ENCODE assay signal across 16 mouse cellular contexts in the genomic region with DNA sequence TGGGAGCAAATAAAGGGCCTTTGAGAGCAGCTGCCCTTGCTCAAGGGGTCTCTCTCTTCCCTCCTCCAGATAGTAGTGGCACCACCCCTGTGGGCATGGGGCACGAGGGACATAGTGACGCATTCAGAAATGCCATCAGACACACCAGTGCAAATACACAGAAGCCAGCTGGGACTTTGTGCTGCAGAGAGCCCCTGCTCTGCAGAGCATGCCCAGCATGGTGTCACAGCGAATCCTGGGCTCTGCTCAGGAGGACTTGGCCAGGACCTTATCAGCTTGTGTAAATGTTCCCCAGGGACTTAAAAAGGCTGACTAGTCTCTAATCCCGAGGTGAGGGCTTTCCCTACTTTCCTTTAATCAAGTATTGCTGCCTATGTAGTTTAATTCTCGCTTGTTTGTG. TPM values are rescaled to one million over a fixed set of nuclear protein-coding genes. Genes with fewer than 3 reads are reported as not detected.
DNase-seq lines count a peak whose midpoint lies in the region; ATAC-seq and TF ChIP-seq lines count a peak whose summit lies in the region.
"Had no signal": no experiment of that assay in that cellular context is flagged by ENCODE, and none has a peak within 500 bp of the region (broad histone marks: within the 10 kb centered on the region; RNA-seq: fewer than 3 reads in every experiment).

No protein-coding gene starts in this region.

- H3K36me3 ChIP-seq in midbrain, embryonic 14.5 days (ENCODE audit: control insufficient read depth, insufficient read depth, low read length), result no peaks in the 10 kb centered on the region
- H3K36me3 ChIP-seq in midbrain, embryonic 15.5 days (replicated peaks), result no peaks in the 10 kb centered on the region
- H3K36me3 ChIP-seq in liver, embryonic 16.5 days (ENCODE audit: control insufficient read depth, insufficient read depth), result peaks cover 4% of the 10 kb centered on the region; the same call in 1 of the 2 replicates
- H3K36me3 ChIP-seq: neural tube, embryonic 13.5 days had no signal

- H3K27ac ChIP-seq in gastrocnemius, adult 2 months, result peak overlapping the region; percentile 87
- no peak overlapping the region for H3K27ac ChIP-seq in midbrain, embryonic 14.5 days (replicated peaks; ENCODE audit: low read depth, low read length)
- H3K27ac ChIP-seq in midbrain, embryonic 15.5 days, result no peak overlapping the region
- peak overlapping the region; percentile 94 for H3K27ac ChIP-seq in liver, embryonic 16.5 days (ENCODE audit: low read length)
- H3K27ac ChIP-seq: neural tube, embryonic 13.5 days had no signal

- no peak for TF ChIP-seq CTCF in gastrocnemius, adult 2 months (IDR thresholded peaks at IDR 0.05)

- H3K4me1 ChIP-seq in midbrain, embryonic 14.5 days (ENCODE audit: control insufficient read depth, insufficient read depth, low read length), result no peaks in the 10 kb centered on the region
- no peaks in the 10 kb centered on the region for H3K4me1 ChIP-seq in midbrain, embryonic 15.5 days
- H3K4me1 ChIP-seq in liver, embryonic 16.5 days (ENCODE audit: control insufficient read depth, low read depth, low read length), result peaks cover 61% of the 10 kb centered on the region

- no peak overlapping the region for H3K9ac ChIP-seq in midbrain, embryonic 14.5 days (replicated peaks; ENCODE audit: low read length)
- no peak overlapping the region for H3K9ac ChIP-seq in midbrain, embryonic 15.5 days
- peak overlapping the region; percentile 65 for H3K9ac ChIP-seq in liver, embryonic 16.5 days (ENCODE audit: low read depth, low read length)
- H3K9ac ChIP-seq: neural tube, embryonic 13.5 days had no signal

- peak overlapping the region; percentile 70 for H3K4me3 ChIP-seq in gastrocnemius, adult 2 months
- no peak overlapping the region for H3K4me3 ChIP-seq in midbrain, embryonic 14.5 days (replicated peaks; ENCODE audit: low read depth, low read length)
- no peak overlapping the region for H3K4me3 ChIP-seq in midbrain, embryonic 15.5 days
- peak overlapping the region; percentile 22 for H3K4me3 ChIP-seq in liver, embryonic 16.5 days (ENCODE audit: low read depth, low read length)
- H3K4me3 ChIP-seq: neural tube, embryonic 13.5 days had no signal

- H3K4me2 ChIP-seq in midbrain, embryonic 14.5 days (ENCODE audit: low read length), result no peak overlapping the region
- no peak overlapping the region for H3K4me2 ChIP-seq in midbrain, embryonic 15.5 days
- peak overlapping the region; percentile 71 for H3K4me2 ChIP-seq in liver, embryonic 16.5 days (ENCODE audit: low read depth, low read length)
- H3K4me2 ChIP-seq: neural tube, embryonic 13.5 days had no signal

- no peaks in the 10 kb centered on the region for H3K27me3 ChIP-seq in midbrain, embryonic 14.5 days (ENCODE audit: control insufficient read depth, insufficient read depth, low read length)
- H3K27me3 ChIP-seq in midbrain, embryonic 15.5 days (replicated peaks), result no peaks in the 10 kb centered on the region
- no peaks in the 10 kb centered on the region for H3K27me3 ChIP-seq in liver, embryonic 16.5 days (ENCODE audit: control insufficient read depth, insufficient read depth, low read depth, low read length)
- H3K27me3 ChIP-seq: neural tube, embryonic 13.5 days had no signal

- WGBS in midbrain, embryonic 14.5 days, result 35% methylated on average over 5 of the region's 5 CpGs
- WGBS in midbrain, embryonic 15.5 days, result 33% methylated on average over 5 of the region's 5 CpGs
- 26% methylated on average over 5 of the region's 5 CpGs for WGBS in liver, embryonic 16.5 days (ENCODE audit: insufficient replicate concordance)

- ATAC-seq in midbrain, embryonic 14.5 days (ENCODE audit: low FRiP score, low TSS enrichment), result no peak
- ATAC-seq in midbrain, embryonic 15.5 days (replicated peaks), result no peak; the same call in 1 of the 2 replicates
- no peak for ATAC-seq in liver, embryonic 16.5 days (ENCODE audit: low read depth)

- DNase-seq in gastrocnemius, adult 2 months, result peak; percentile 17
- no peak for DNase-seq in gastrocnemius, postnatal 10 days
- DNase-seq in midbrain, embryonic 14.5 days, result peak; percentile 31
- peak; percentile 76 for DNase-seq in yolk sac, embryonic 10.5 days (ENCODE audit: low spot score)
- DNase-seq in adrenal gland, adult 2 months, result no peak
- no peak for DNase-seq in left cerebral cortex, adult 18-20 months (ENCODE audit: low spot score in 2 of 2)
- DNase-seq: adrenal gland, adult 8-10 months; cerebellum, adult 18-20 months; kidney, adult 9 months; right cerebral cortex, postnatal 14 days had no signal

- H3K9me3 ChIP-seq in midbrain, embryonic 14.5 days (ENCODE audit: control insufficient read depth, low read length), result no peaks in the 10 kb centered on the region
- no peaks in the 10 kb centered on the region for H3K9me3 ChIP-seq in midbrain, embryonic 15.5 days
- H3K9me3 ChIP-seq in liver, embryonic 16.5 days (replicated peaks; ENCODE audit: control insufficient read depth, low read length), result no peaks in the 10 kb centered on the region
- H3K9me3 ChIP-seq: neural tube, embryonic 13.5 days had no signal

- intact Hi-C loops in gastrocnemius, adult 2 months (cut with DNase I), result no loop called here

RNA-seq across cellular contexts. Expression of a gene that starts 5.5 kb away (rescaled TPM):
- total RNA-seq in gastrocnemius, adult 2 months (2021), result 100 to 1,000 TPM; 251 to 256 TPM
- total RNA-seq in gastrocnemius, postnatal 10 days (2021), result 100 to 1,000 TPM; 127 to 167 TPM
- 0.22 and 1.3 TPM in 2 replicates for polyA plus RNA-seq in midbrain, embryonic 14.5 days (2014; fragmentation: Nextera tagmentation; extraction: Ambion mirVana)
- 4.5 and 4.9 TPM in 2 replicates for polyA plus RNA-seq in midbrain, embryonic 15.5 days (2015; fragmentation: Nextera tagmentation; extraction: Ambion mirVana)
- 75.9 and 78.9 TPM in 2 replicates for polyA plus RNA-seq in liver, embryonic 16.5 days (2015; fragmentation: Nextera tagmentation; extraction: Ambion mirVana)
- total RNA-seq in adrenal gland, adult 2 months (2021), result 10 to 100 TPM; 35.1 to 85.4 TPM
- 135 and 204 TPM in 2 replicates for polyA plus RNA-seq in adrenal gland, adult 2 months (2012; rRNA removed)
- under 1 TPM; 0.37 to 0.40 TPM for total RNA-seq in left cerebral cortex, adult 18-20 months (2021)

RNA-seq across cellular contexts. Expression of a gene that starts 34.4 kb away (rescaled TPM):
- total RNA-seq in gastrocnemius, adult 2 months (2021), result not detected
- total RNA-seq in gastrocnemius, postnatal 10 days (2021), result not detected
- not detected in 2 replicates for polyA plus RNA-seq in midbrain, embryonic 14.5 days (2014; fragmentation: Nextera tagmentation; extraction: Ambion mirVana)
- polyA plus RNA-seq in midbrain, embryonic 15.5 days (2015; fragmentation: Nextera tagmentation; extraction: Ambion mirVana), result not detected in 2 replicates
- polyA plus RNA-seq in liver, embryonic 16.5 days (2015; fragmentation: Nextera tagmentation; extraction: Ambion mirVana), result not detected in 2 replicates
- not detected for total RNA-seq in adrenal gland, adult 2 months (2021)
- polyA plus RNA-seq in adrenal gland, adult 2 months (2012; rRNA removed), result not detected in 2 replicates
- not detected for total RNA-seq in left cerebral cortex, adult 18-20 months (2021)
- total RNA-seq: adrenal gland, adult 8-10 months; layer of hippocampus, postnatal 14 days; megakaryocyte-erythroid progenitor cell, adult 5-6 weeks had no signal
- polyA plus RNA-seq: embryonic facial prominence, embryonic 11.5 days; neural tube, embryonic 13.5 days had no signal

Comparison
In these comparisons a context has a peak if more than half of its experiments do, and no peak if none do; other contexts are left out.
1. DNase-seq: peak in gastrocnemius, adult 2 months (single experiment), midbrain, embryonic 14.5 days (single experiment) and yolk sac, embryonic 10.5 days (single experiment); none in gastrocnemius, postnatal 10 days (single experiment), adrenal gland, adult 2 months (single experiment) and left cerebral cortex, adult 18-20 months (0 of 2).
2. H3K27ac ChIP-seq: peak in gastrocnemius, adult 2 months (single experiment) and liver, embryonic 16.5 days (single experiment); none in midbrain, embryonic 14.5 days (single experiment) and midbrain, embryonic 15.5 days (single experiment).
3. H3K4me3 ChIP-seq: peak in gastrocnemius, adult 2 months (single experiment) and liver, embryonic 16.5 days (single experiment); none in midbrain, embryonic 14.5 days (single experiment) and midbrain, embryonic 15.5 days (single experiment).
4. RNA of a gene that starts 5.5 kb away (total RNA-seq): 251 to 256 TPM in gastrocnemius, adult 2 months, 127 to 167 TPM in gastrocnemius, postnatal 10 days and 35.1 to 85.4 TPM in adrenal gland, adult 2 months; 0.37 to 0.40 TPM in left cerebral cortex, adult 18-20 months; every median in the first group is over 10 times any median in the second.